In the genomic region with DNA sequence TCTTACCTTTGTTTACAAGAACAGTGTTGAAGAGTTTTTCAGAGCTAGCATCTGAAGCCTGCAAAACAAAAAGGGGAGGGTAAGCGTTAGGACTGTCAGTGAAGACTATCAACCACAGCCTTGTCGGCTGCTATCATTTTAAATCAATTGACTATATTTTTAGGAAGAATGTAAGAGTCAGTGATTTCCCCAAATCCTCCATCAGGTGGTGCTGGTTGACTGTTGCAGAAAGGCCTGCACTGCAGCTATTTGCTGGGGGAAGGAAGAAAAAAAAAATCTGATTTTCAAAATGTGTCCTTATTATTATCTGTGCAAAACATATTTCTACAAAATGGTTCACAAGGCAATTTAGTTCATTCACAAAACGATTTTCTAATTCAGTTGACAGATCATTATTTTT, we compare ENCODE assay signal across 8 mouse cellular contexts.
DNase-seq lines count a peak whose midpoint lies in the region; ATAC-seq and TF ChIP-seq lines count a peak whose summit lies in the region.

No protein-coding gene starts in this region.

- TF ChIP-seq EP300 in stomach, postnatal 0 days (optimal IDR thresholded peaks at IDR 0.05), result no peak

- no peak overlapping the region for H3K9ac ChIP-seq in embryonic facial prominence, embryonic 12.5 days
- no peak overlapping the region for H3K9ac ChIP-seq in stomach, postnatal 0 days (ENCODE audit: low read length)

- peak; percentile 64 for TF ChIP-seq CTCF in kidney, adult 2 months (conservative IDR thresholded peaks at IDR 0.05; ENCODE audit: insufficient read depth, insufficient read length, low read depth, low read length)
- TF ChIP-seq CTCF in stomach, postnatal 0 days (IDR thresholded peaks at IDR 0.05; ENCODE audit: low read depth), result peak; percentile 88

- no peaks in the 10 kb centered on the region for H3K27me3 ChIP-seq in kidney, adult 2 months (replicated peaks; ENCODE audit: control insufficient read depth, insufficient read depth, low read length)
- H3K27me3 ChIP-seq in embryonic facial prominence, embryonic 12.5 days, result no peaks in the 10 kb centered on the region
- no peaks in the 10 kb centered on the region for H3K27me3 ChIP-seq in stomach, postnatal 0 days (ENCODE audit: control insufficient read depth, insufficient read depth, low read length)

- H3K36me3 ChIP-seq in kidney, adult 2 months (ENCODE audit: control insufficient read depth, insufficient read depth, low read length), result no peaks in the 10 kb centered on the region
- peaks cover 26% of the 10 kb centered on the region for H3K36me3 ChIP-seq in embryonic facial prominence, embryonic 12.5 days
- no peaks in the 10 kb centered on the region for H3K36me3 ChIP-seq in stomach, postnatal 0 days (ENCODE audit: control insufficient read depth, insufficient read depth, low read length)

- peak; percentile 43 for DNase-seq in kidney, adult 2 months
- DNase-seq in kidney, adult 11 months, result no peak
- DNase-seq in adrenal gland, postnatal 10 days, result peak; percentile 69
- DNase-seq in kidney, postnatal 10 days, result peak; percentile 74
- DNase-seq in lung, postnatal 10 days, result peak; percentile 74
- peak; percentile 47 for DNase-seq in stomach, postnatal 0 days (ENCODE audit: low spot score)
- DNase-seq in spleen, postnatal 10 days (ENCODE audit: low spot score in 2 of 2), result no peak

- H3K4me1 ChIP-seq in kidney, adult 2 months (ENCODE audit: control insufficient read depth, insufficient read depth, low read length), result no peaks in the 10 kb centered on the region; the same call in 1 of the 2 replicates
- peaks cover 44% of the 10 kb centered on the region for H3K4me1 ChIP-seq in embryonic facial prominence, embryonic 12.5 days
- no peaks in the 10 kb centered on the region for H3K4me1 ChIP-seq in stomach, postnatal 0 days (replicated peaks; ENCODE audit: control insufficient read depth, insufficient read depth)

- TF ChIP-seq POLR2A in kidney, adult 2 months (IDR thresholded peaks at IDR 0.05; ENCODE audit: low read depth, low read length), result no peak

- no peak overlapping the region for H3K27ac ChIP-seq in kidney, adult 2 months (ENCODE audit: insufficient read depth, low read depth, low read length)
- H3K27ac ChIP-seq in embryonic facial prominence, embryonic 12.5 days, result no peak overlapping the region
- H3K27ac ChIP-seq in stomach, postnatal 0 days (replicated peaks), result no peak overlapping the region

- H3K4me2 ChIP-seq in embryonic facial prominence, embryonic 12.5 days (replicated peaks), result peak overlapping the region; percentile 29
- H3K4me2 ChIP-seq in stomach, postnatal 0 days (replicated peaks; ENCODE audit: low read depth), result no peak overlapping the region

- WGBS in kidney, adult 2 months, result 33% methylated on average over 3 of the region's 3 CpGs
- 17% methylated on average over 3 of the region's 3 CpGs for WGBS in embryonic facial prominence, embryonic 12.5 days
- 29% methylated on average over 3 of the region's 3 CpGs for WGBS in stomach, postnatal 0 days

- no peak for ATAC-seq in embryonic facial prominence, embryonic 12.5 days (ENCODE audit: insufficient number of reproducible peaks, insufficient read depth, low FRiP score, low TSS enrichment)
- ATAC-seq in stomach, postnatal 0 days (ENCODE audit: low FRiP score, low TSS enrichment), result no peak

- H3K4me3 ChIP-seq in kidney, adult 2 months (ENCODE audit: insufficient read depth, low read depth, low read length), result no peak overlapping the region
- no peak overlapping the region for H3K4me3 ChIP-seq in embryonic facial prominence, embryonic 12.5 days
- no peak overlapping the region for H3K4me3 ChIP-seq in stomach, postnatal 0 days (ENCODE audit: low read depth, low read length)

- H3K9me3 ChIP-seq in embryonic facial prominence, embryonic 12.5 days, result no peaks in the 10 kb centered on the region
- no peaks in the 10 kb centered on the region for H3K9me3 ChIP-seq in stomach, postnatal 0 days (ENCODE audit: control insufficient read depth, low read length)

Comparison
In these comparisons a context has a peak if more than half of its experiments do, and no peak if none do; other contexts are left out.
1. DNase-seq: peak in kidney, adult 2 months (single experiment), adrenal gland, postnatal 10 days (single experiment), kidney, postnatal 10 days (single experiment), lung, postnatal 10 days (single experiment) and stomach, postnatal 0 days (single experiment); none in kidney, adult 11 months (single experiment) and spleen, postnatal 10 days (0 of 2).